25 mouse cellular contexts compared by ENCODE assay signal in genomic region chr19:41107530-41107929, GRCm38 (mm10). TPM values are rescaled to one million over a fixed set of nuclear protein-coding genes. Genes with fewer than 3 reads are reported as not detected.
"Had no signal": no experiment of that assay in that cellular context is flagged by ENCODE, and none has a peak within 500 bp of the region (broad histone marks: within the 10 kb centered on the region; RNA-seq: fewer than 3 reads in every experiment).

No protein-coding gene starts in this region.

- H3K9me3 ChIP-seq: lung, embryonic 15.5 days; megakaryocyte, embryonic 14.5 days; midbrain, embryonic 13.5 days; midbrain, embryonic 15.5 days; neural tube, embryonic 13.5 days; neural tube, embryonic 15.5 days; stomach, embryonic 15.5 days had no signal

- H3K4me2 ChIP-seq: lung, embryonic 15.5 days; midbrain, embryonic 11.5 days; midbrain, embryonic 13.5 days; midbrain, embryonic 15.5 days; neural tube, embryonic 13.5 days; neural tube, embryonic 15.5 days; stomach, embryonic 15.5 days had no signal

- H3K9ac ChIP-seq: liver, postnatal 0 days; lung, embryonic 15.5 days; midbrain, embryonic 13.5 days; midbrain, embryonic 15.5 days; neural tube, embryonic 13.5 days; neural tube, embryonic 15.5 days; stomach, embryonic 15.5 days had no signal

- H3K27me3 ChIP-seq: lung, embryonic 15.5 days; neural tube, embryonic 13.5 days; stomach, embryonic 15.5 days had no signal

- H3K27ac ChIP-seq: lung, embryonic 15.5 days; macrophage; midbrain, embryonic 13.5 days; midbrain, embryonic 15.5 days; neural tube, embryonic 13.5 days; neural tube, embryonic 15.5 days; stomach, embryonic 15.5 days; stomach, postnatal 0 days had no signal

- H3K36me3 ChIP-seq: lung, embryonic 15.5 days; midbrain, embryonic 13.5 days; midbrain, embryonic 15.5 days; neural tube, embryonic 13.5 days; neural tube, embryonic 15.5 days; stomach, embryonic 15.5 days had no signal

- ATAC-seq: liver, postnatal 0 days; lung, postnatal 0 days; midbrain, embryonic 13.5 days; midbrain, embryonic 15.5 days had no signal

- H3K4me3 ChIP-seq: lung, embryonic 15.5 days; megakaryocyte, embryonic 14.5 days; midbrain, embryonic 13.5 days; midbrain, embryonic 15.5 days; myocyte; neural tube, embryonic 13.5 days; neural tube, embryonic 15.5 days; stomach, embryonic 15.5 days had no signal

- DNase-seq: liver, postnatal 0 days; lung, adult 2 months; lung, postnatal 14 days; lung, postnatal 36 days; right cerebral cortex, postnatal 14 days; thymus, adult 2 months; thymus, postnatal 25 days; thymus, postnatal 4 days had no signal

RNA-seq across cellular contexts. Expression of gene Opalin, which starts 30.6 kb away (rescaled TPM):
- total RNA-seq: megakaryocyte progenitor cell, adult 5-6 weeks had no signal
- polyA plus RNA-seq: liver, postnatal 0 days; lung, adult 2 months; lung, embryonic 15.5 days; macrophage; midbrain, embryonic 11.5 days; midbrain, embryonic 13.5 days; midbrain, embryonic 15.5 days; myocyte; neural tube, embryonic 11.5 days; neural tube, embryonic 13.5 days; neural tube, embryonic 15.5 days; spleen, adult 2 months; stomach, embryonic 15.5 days; stomach, postnatal 0 days; testis, adult 2 months; urinary bladder, adult 2 months had no signal
